Mouse (Mus musculus): ENCODE results near the gene Zfp146. TPM values are rescaled to one million over a fixed set of nuclear protein-coding genes. Genes with fewer than 3 reads are reported as not detected.
"Not testable (repeated sequence)": the region's sequence is repeated elsewhere in the genome, so short reads cannot be mapped to it uniquely, and the experiment has no call there.

Gene Zfp146
- total RNA-seq (2021): 10 to 100 TPM; 29.6 to 34.9 TPM
- long read RNA-seq, experiment 1, partial matches to known transcripts: 0 of 1 reads
- long read RNA-seq, experiment 1, other reads (novel, unspliced or antisense): 0 of 1 reads
- long read RNA-seq, experiment 2, partial matches to known transcripts: 0 of 3 reads
- long read RNA-seq, experiment 2, other reads (novel, unspliced or antisense): 1 of 3 reads

GRCm38 (mm10) chr7:30169583-30170282 is at the start of gene Zfp146:
Zfp146 (minus strand) TSS chr7:30169750.
- peak; percentile 86 to 92 for DNase-seq
- intact Hi-C loops (cut with DNase I): loop anchor here (5.0 kb wide), 1 partner anchor 72 kb away; no protein-coding TSS in a partner anchor

DNA sequence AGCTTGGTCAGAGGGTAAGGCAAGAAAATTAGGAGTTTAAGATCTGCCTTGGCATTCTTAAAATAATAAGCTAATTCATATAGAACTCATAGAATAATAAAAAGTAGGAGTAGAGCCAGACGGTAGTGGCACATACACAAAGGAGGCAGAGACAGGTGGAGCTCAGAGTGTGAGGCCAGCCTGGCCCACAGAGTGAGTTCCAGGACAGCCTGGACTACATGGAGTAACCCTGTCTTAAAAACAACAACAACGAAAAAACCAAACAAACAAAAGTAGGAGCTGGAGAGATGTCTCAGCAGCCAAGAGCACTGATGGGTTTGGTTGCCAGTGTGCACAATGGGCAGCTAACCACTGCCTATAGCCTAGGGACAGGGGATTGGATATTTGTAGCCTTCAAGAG is 47.7 kb upstream of the Zfp146 start:
- intact Hi-C loops (cut with DNase I): loop anchor here (5.0 kb wide), 1 partner anchor 35 kb away; the partner anchor contains the start of gene Cox7a1
- no peak for DNase-seq

DNA sequence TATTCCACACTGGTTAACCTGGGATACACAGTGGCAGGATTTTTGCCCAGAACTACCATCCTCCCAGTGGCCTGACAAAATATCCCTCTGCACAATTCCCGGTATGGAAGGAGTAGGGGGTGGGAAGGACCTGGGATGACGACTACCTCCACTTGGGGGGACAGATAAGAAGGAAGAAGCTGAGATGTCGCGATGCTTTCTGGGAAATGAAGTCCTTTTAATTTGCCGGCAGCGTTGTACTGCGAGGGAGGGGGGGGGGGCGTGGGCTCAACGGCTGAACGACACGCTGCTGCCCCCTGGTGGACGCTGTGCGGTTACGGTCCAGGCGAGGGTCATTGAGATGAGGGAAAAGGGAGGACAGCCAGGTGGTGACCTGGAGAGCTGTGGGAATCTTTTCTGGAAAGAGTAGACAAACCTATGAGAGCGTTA is 47.2 kb upstream of the Zfp146 start:
- peak; percentile 83 to 85 for DNase-seq
- intact Hi-C loops (cut with DNase I): loop anchor here (5.0 kb wide), 1 partner anchor 34 kb away; the partner anchor contains the start of gene Cox7a1

DNA sequence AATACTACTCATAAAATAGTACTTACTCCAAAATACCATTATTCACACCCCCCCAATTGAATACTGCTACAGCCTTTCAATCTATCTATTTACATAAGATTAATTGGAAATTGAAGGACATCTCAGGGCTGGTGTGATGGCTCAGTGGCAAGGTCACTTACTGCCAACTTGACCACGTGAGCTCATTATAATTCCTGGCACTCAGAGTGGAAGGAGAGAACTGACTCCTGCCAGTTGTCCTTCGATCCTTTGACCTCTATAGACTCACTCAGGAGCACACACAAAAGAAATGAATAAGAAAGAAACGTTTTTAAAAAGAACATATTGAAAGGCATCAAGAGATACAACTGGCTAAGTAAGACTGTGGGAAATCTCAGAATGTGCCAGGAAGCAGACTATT is 46.3 kb upstream of the Zfp146 start:
- intact Hi-C loops (cut with DNase I): loop anchor here (5.0 kb wide), 1 partner anchor 34 kb away; the partner anchor contains the start of gene Cox7a1
- no peak for DNase-seq

- no peak for DNase-seq
- intact Hi-C loops (cut with DNase I): no loop called here
Observed at GRCm38 (mm10) chr7:30213881-30214280, 44.3 kb upstream of the Zfp146 start.

DNA sequence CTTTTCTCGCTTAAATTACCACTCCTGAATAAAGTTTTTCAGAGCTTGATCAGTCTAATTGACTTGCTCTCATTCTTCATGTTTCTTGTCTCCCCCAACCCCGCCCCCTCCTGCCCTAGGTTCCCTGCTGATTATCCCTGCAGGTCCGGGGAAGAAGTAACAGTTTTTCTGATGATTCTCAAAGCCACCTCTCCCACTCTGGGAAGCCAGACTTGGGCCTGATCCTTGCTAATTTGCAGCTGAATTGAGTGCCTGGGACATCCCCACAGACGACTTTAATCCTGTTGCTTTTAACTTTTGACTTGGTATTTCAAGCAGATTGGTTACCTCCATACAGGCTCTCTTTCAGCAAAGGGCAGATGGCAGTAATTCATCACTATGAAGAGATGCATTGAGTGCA is 41.5 kb upstream of the Zfp146 start:
- DNase-seq: no peak
- intact Hi-C loops (cut with DNase I): no loop called here

- intact Hi-C loops (cut with DNase I); DNase-seq: not testable (repeated sequence)
Observed at GRCm38 (mm10) chr7:30206364-30206763, 36.8 kb upstream of the Zfp146 start.

- DNase-seq: peak; percentile 72 to 83
- intact Hi-C loops (cut with DNase I): no loop called here
Observed at GRCm38 (mm10) chr7:30205383-30205782, 35.8 kb upstream of the Zfp146 start.

- intact Hi-C loops (cut with DNase I): loop anchor here (1.0 kb wide), 1 partner anchor 23 kb away; no protein-coding TSS in a partner anchor
- no peak for DNase-seq
Observed at GRCm38 (mm10) chr7:30204380-30204779, 34.8 kb upstream of the Zfp146 start.

DNA sequence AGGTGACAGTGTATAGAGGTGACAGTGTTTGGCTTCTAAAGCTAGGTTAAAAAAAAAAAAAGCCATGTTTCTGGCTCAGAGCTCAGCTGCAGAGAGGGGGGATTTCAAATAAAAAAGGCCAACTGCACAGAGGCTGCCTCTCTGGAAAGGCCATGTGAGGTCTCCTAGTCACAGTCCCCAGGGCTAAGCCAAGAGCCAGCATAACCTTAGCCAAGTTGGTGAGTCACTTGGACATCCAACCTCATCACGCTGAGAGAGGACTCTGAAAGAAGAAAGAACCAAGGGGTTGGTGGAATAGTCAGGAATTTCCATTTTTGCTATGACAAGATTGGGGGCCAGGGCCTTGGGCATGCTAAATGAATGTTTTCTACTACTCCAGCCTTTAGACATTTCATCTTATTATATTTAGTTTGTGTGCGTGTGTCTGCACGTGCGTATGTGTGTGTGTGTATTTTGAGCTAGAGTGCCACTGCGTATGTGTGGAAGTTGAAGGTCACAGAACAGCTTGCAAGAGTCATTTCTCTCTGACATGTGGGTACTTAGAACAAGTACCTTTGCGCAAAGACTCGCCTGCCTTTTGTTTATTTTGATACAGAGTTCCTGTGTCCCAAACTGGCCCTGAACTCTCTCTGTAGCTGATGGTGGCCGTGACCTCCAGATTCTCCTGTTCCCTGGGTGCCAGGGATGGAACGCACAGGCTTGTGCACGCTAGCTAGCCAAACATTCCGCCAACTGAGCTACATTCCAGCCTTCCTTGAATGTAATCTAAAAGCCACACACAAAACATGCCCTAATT is 33.5 kb upstream of the Zfp146 start:
- intact Hi-C loops (cut with DNase I): no loop called here
- peak; percentile 49 to 77 for DNase-seq

GRCm38 (mm10) chr7:30200661-30201060 is 31.1 kb upstream of the Zfp146 start:
- DNase-seq; intact Hi-C loops (cut with DNase I): not testable (repeated sequence)

DNA sequence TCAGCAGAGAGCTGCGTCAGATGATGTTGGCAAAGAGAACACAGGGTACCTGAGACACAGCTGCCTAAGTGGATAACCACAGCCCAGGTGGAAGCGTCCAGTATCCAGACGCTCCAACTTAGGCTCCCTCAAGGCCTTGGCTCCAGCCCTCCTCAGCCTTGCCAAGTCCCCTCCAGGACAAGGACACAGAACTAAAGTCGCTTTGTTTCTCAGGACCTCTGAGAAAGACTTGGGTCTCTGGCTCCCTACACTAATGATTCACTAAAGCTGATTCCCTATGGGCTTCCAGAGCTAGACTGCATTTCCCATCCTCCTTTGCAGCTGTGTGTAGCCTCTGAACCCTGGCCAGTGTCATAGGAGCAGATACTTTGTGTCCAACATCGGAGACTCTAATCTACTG is 30.6 kb upstream of the Zfp146 start:
- DNase-seq: no peak
- intact Hi-C loops (cut with DNase I): no loop called here

- intact Hi-C loops (cut with DNase I): loop anchor here (2.0 kb wide), 1 partner anchor 15 kb away; the partner anchor contains the start of gene Cox7a1
- DNase-seq: no peak
Observed at GRCm38 (mm10) chr7:30199498-30200139, 30.1 kb upstream of the Zfp146 start.

GRCm38 (mm10) chr7:30198481-30198971 is 29.0 kb upstream of the Zfp146 start, which contains the start of gene Capns1:
Capns1 (minus strand) TSS chr7:30198811.
- intact Hi-C loops (cut with DNase I): loop anchor here (2.0 kb wide), 1 partner anchor 14 kb away; the partner anchor contains the start of gene Cox7a1
- peak; percentile 58 to 74 for DNase-seq

DNA sequence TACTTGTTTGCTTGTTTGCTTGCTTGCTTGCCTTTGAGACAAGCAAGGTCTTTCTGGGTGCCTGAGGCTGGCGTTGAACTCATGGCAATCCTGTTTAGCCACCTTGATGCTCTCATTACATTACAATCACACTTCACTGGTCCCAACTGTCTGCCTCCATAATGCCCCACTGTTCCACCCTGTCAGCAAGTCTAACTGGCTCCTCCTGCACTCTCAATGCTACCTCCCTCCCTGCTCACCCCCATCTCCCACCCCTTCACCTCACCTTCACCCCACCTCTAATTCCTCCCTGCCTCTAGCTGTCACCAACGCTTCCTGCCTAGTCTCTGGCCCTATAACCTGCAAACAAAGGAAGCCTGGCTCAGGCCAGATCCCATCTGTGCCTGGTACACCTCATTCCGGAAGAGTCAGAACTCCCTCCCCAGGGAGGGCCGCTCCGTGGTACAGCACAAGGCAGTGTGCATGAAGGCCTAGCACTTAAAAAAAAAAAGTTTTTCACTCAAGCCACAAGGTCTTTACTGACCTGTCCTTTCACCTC is 28.1 kb upstream of the Zfp146 start:
- intact Hi-C loops (cut with DNase I): loop anchor here (2.0 kb wide), 1 partner anchor 13 kb away; the partner anchor contains the start of gene Cox7a1
- DNase-seq: no peak

DNA sequence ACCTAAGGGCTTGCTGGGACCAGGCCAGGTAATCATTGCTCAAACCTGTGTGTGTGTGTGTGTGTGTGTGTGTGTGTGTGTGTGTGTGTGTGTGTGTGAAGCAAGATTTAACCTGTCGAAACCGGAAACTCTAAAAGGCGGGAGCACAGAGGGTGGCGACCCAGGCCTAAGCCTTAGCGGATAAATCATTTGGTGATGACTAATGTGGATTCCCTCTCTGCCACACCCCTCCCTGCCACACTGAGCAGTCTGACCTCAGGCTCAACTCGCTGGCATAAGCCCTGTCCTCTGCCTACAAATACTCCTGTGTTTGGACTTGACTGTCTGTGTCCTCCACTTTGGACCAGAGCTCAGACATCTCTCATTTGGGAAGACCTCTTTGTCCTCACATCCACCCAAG is 26.6 kb upstream of the Zfp146 start:
- no peak for DNase-seq
- intact Hi-C loops (cut with DNase I): no loop called here

GRCm38 (mm10) chr7:30195461-30195860 is 25.9 kb upstream of the Zfp146 start:
- intact Hi-C loops (cut with DNase I): no loop called here
- DNase-seq: no peak

DNA sequence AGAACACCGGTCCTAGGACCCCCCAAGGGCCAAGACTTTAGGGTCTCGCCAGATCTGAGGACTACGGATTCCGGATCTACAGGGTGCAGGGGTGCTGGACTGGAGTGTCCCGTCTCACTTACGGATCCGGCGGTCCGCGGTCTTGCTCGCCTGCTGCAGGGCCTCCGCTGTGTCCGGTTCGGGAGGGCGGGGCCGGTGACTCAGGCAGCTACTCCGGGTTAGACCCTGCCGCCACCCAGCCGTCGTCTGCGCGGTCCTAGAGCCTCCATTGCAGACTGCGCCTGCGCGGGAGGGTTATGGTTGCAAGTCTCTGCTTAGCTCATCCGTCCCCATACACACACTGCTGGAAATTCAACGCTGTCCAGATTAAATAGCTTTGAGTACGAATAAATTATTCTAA is 25.3 kb upstream of the Zfp146 start:
- intact Hi-C loops (cut with DNase I): no loop called here
- DNase-seq: peak; percentile 97 to 98

DNA sequence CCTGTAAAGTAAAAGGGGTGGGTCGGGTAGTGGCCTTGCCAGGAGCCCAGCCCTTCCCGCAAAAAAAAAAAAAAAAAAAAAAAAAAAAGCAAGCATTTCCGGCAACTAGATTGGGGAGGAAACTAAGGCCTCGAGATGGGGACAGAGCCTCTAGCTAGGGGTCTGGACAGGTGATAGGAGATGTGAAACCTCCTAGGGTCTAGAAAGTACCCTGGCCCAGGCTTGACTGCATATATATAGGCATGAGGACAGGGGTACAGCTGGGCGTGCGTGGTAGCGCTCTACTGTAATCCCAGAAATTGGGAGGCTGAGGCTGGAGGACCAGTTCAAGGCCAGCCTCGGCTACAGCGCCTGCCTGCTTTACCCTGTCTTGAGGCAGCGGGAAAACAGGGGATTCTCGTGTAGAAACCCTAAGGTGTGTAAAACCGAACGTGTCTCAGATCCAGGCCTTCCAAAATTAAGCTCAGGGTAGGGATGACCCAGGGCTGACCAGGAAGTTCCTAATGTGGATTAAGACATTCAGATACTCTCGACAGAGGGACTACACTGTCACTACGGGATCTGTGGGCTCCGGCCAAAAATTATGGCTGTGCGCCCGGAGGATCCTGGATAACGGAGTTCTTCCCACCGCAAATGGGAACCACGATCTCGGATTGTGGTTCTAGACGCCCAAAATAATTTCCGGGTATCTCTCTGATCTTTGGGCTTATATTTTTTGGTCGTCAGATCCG is 24.7 kb upstream of the Zfp146 start:
- peak; percentile 57 to 70 for DNase-seq
- intact Hi-C loops (cut with DNase I): no loop called here

All from heart, postnatal 14 days (tissue).